Mouse (Mus musculus): Measurements from ENCODE around the gene Cdk2ap1. TPM values are rescaled to one million over a fixed set of nuclear protein-coding genes. Genes with fewer than 3 reads are reported as not detected.
"Not testable (repeated sequence)": the region's sequence is repeated elsewhere in the genome, so short reads cannot be mapped to it uniquely, and the experiment has no call there.

Gene Cdk2ap1
- 58.7 and 59.5 TPM in 2 replicates for polyA plus RNA-seq (2014; fragmentation: Nextera tagmentation; extraction: Ambion mirVana)

- not testable (repeated sequence) for H3K9me3 ChIP-seq (ENCODE audit: control insufficient read depth, low read length); ATAC-seq (replicated peaks; ENCODE audit: low FRiP score, low TSS enrichment, low read depth); H3K27ac ChIP-seq (ENCODE audit: low read depth); H3K36me3 ChIP-seq (ENCODE audit: control insufficient read depth, insufficient read depth, low read length); DNase-seq (ENCODE audit: low spot score); H3K4me2 ChIP-seq (ENCODE audit: low read length); H3K4me3 ChIP-seq (ENCODE audit: low read depth, low read length); H3K9ac ChIP-seq (ENCODE audit: low read length); H3K27me3 ChIP-seq (replicated peaks; ENCODE audit: control insufficient read depth, insufficient read depth, low read length); H3K4me1 ChIP-seq (replicated peaks; ENCODE audit: control insufficient read depth, insufficient read depth, low read length)
- 94% methylated on average over 5 of the region's 5 CpGs for WGBS
Measured at GRCm38 (mm10) chr5:124362982-124363381, at the start of gene Cdk2ap1. Gene Cdk2ap1, minus strand, starts transcription at chr5:124363082.

DNA sequence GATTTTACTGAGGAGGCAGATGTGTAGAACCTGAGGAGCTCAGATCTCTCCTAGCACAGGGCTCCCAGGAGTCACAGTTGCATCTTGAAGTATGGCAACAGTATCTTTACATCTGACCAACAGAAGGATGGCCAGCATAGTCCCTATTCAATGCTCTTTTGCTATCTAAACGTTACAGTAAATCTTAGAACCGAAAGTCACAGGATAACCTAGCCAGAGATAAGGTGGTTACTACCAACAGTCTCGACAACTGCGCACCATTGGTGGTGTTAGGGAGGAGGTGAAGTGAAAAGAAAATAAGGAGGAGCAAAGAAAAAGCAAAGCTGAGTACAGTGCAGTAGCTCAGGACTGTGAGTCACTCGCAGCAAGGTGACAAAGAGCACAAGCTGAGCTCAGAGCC is 49.3 kb upstream of the Cdk2ap1 start:
- Histone ChIP-seq H3K9ac (ENCODE audit: low read length) (no peak overlapping the region), H3K4me2 (ENCODE audit: low read length) (no peak overlapping the region), H3K27me3 (replicated peaks; ENCODE audit: control insufficient read depth, insufficient read depth, low read length) (no peaks in the 10 kb centered on the region), H3K4me1 (replicated peaks; ENCODE audit: control insufficient read depth, insufficient read depth, low read length) (no peaks in the 10 kb centered on the region), H3K4me3 (ENCODE audit: low read depth, low read length) (no peak overlapping the region), H3K9me3 (ENCODE audit: control insufficient read depth, low read length) (no peaks in the 10 kb centered on the region), H3K36me3 (ENCODE audit: control insufficient read depth, insufficient read depth, low read length) (peaks cover 63% of the 10 kb centered on the region), H3K27ac (ENCODE audit: low read depth) (no peak overlapping the region)
- WGBS: 89% methylated on average over 5 of the region's 5 CpGs
- DNase-seq (ENCODE audit: low spot score) (no peak), ATAC-seq (replicated peaks; ENCODE audit: low FRiP score, low TSS enrichment, low read depth) (no peak)

DNA sequence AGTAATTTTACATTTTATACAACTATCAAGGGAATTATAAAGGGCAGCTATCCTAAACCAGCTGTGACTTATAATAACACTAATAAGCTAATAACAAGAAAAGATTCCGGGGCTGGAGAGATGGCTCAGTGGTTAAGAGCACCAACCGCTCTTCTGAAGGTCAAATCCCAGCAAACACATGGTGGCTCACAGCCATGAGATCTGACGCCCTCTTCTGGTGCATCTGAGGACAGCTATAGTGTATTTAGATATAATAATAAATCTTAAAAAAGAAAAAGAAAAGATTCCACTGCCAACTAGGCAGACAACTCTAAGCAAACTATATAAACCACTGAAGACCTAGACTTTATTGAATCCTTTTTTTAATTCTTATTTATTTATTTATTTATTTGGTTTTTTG is 47.9 kb upstream of the Cdk2ap1 start:
- 77% methylated on average over 3 of the region's 3 CpGs for WGBS
- H3K4me3 ChIP-seq (ENCODE audit: low read depth, low read length): no peak overlapping the region
- H3K4me1 ChIP-seq (replicated peaks; ENCODE audit: control insufficient read depth, insufficient read depth, low read length): no peaks in the 10 kb centered on the region
- DNase-seq (ENCODE audit: low spot score): no peak
- H3K27ac ChIP-seq (ENCODE audit: low read depth): no peak overlapping the region
- H3K36me3 ChIP-seq (ENCODE audit: control insufficient read depth, insufficient read depth, low read length): peaks cover 77% of the 10 kb centered on the region
- no peak for ATAC-seq (replicated peaks; ENCODE audit: low FRiP score, low TSS enrichment, low read depth)
- no peaks in the 10 kb centered on the region for H3K9me3 ChIP-seq (ENCODE audit: control insufficient read depth, low read length)
- no peak overlapping the region for H3K9ac ChIP-seq (ENCODE audit: low read length)
- H3K4me2 ChIP-seq (ENCODE audit: low read length): no peak overlapping the region
- H3K27me3 ChIP-seq (replicated peaks; ENCODE audit: control insufficient read depth, insufficient read depth, low read length): no peaks in the 10 kb centered on the region

GRCm38 (mm10) chr5:124393726-124394125 is 30.8 kb upstream of the Cdk2ap1 start:
- H3K27me3 ChIP-seq (replicated peaks; ENCODE audit: control insufficient read depth, insufficient read depth, low read length): no peaks in the 10 kb centered on the region
- H3K36me3 ChIP-seq (ENCODE audit: control insufficient read depth, insufficient read depth, low read length): peaks cover 94% of the 10 kb centered on the region

DNA sequence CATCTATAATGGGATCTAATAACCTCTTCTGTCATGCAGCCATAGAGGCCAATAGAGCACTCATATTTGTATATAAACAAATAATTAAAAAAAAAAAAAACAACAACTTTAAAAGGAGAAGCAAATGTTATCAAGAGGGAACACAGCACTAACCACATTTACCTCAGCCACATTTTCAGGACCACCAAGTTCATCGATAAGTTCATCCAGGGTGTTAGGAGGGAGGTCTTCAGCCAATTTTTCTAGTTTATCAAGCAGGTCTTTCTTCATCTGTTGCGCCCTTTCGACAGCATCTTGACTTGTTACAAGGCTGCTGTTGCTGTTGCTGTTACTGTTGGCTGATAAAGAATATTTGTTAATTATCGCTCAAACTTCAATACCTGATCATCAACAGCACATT is 29.5 kb upstream of the Cdk2ap1 start:
- Histone ChIP-seq H3K9me3 (ENCODE audit: control insufficient read depth, low read length) (no peaks in the 10 kb centered on the region), H3K27me3 (replicated peaks; ENCODE audit: control insufficient read depth, insufficient read depth, low read length) (no peaks in the 10 kb centered on the region), H3K9ac (ENCODE audit: low read length) (no peak overlapping the region), H3K4me2 (ENCODE audit: low read length) (no peak overlapping the region), H3K4me1 (replicated peaks; ENCODE audit: control insufficient read depth, insufficient read depth, low read length) (no peaks in the 10 kb centered on the region), H3K36me3 (ENCODE audit: control insufficient read depth, insufficient read depth, low read length) (peaks cover 92% of the 10 kb centered on the region), H3K27ac (ENCODE audit: low read depth) (no peak overlapping the region), H3K4me3 (ENCODE audit: low read depth, low read length) (no peak overlapping the region)
- no peak for DNase-seq (ENCODE audit: low spot score)
- WGBS: over 99% methylated on average over 4 of the region's 4 CpGs
- no peak for ATAC-seq (replicated peaks; ENCODE audit: low FRiP score, low TSS enrichment, low read depth)

More at GRCm38 (mm10) chr5:124393726-124394125, 30.8 kb upstream of the Cdk2ap1 start:
- WGBS: 88% methylated on average over 7 of the region's 7 CpGs
- Histone ChIP-seq H3K4me1 (replicated peaks; ENCODE audit: control insufficient read depth, insufficient read depth, low read length) (no peaks in the 10 kb centered on the region), H3K4me2 (ENCODE audit: low read length) (no peak overlapping the region), H3K4me3 (ENCODE audit: low read depth, low read length) (no peak overlapping the region), H3K27ac (ENCODE audit: low read depth) (no peak overlapping the region), H3K9me3 (ENCODE audit: control insufficient read depth, low read length) (no peaks in the 10 kb centered on the region), H3K9ac (ENCODE audit: low read length) (no peak overlapping the region)
- no peak for DNase-seq (ENCODE audit: low spot score)
- no peak for ATAC-seq (replicated peaks; ENCODE audit: low FRiP score, low TSS enrichment, low read depth)

GRCm38 (mm10) chr5:124387932-124388331 is 25.1 kb upstream of the Cdk2ap1 start:
- ATAC-seq (replicated peaks; ENCODE audit: low FRiP score, low TSS enrichment, low read depth) (no peak), DNase-seq (ENCODE audit: low spot score) (no peak)
- H3K4me1 ChIP-seq (replicated peaks; ENCODE audit: control insufficient read depth, insufficient read depth, low read length): no peaks in the 10 kb centered on the region
- H3K4me2 ChIP-seq (ENCODE audit: low read length): no peak overlapping the region
- H3K27me3 ChIP-seq (replicated peaks; ENCODE audit: control insufficient read depth, insufficient read depth, low read length): no peaks in the 10 kb centered on the region
- whole genome bisulfite sequencing: 77% methylated on average over 5 of the region's 5 CpGs
- H3K4me3 ChIP-seq (ENCODE audit: low read depth, low read length): no peak overlapping the region
- no peak overlapping the region for H3K9ac ChIP-seq (ENCODE audit: low read length)
- no peak overlapping the region for H3K27ac ChIP-seq (ENCODE audit: low read depth)
- peaks cover 92% of the 10 kb centered on the region for H3K36me3 ChIP-seq (ENCODE audit: control insufficient read depth, insufficient read depth, low read length)
- H3K9me3 ChIP-seq (ENCODE audit: control insufficient read depth, low read length): no peaks in the 10 kb centered on the region

DNA sequence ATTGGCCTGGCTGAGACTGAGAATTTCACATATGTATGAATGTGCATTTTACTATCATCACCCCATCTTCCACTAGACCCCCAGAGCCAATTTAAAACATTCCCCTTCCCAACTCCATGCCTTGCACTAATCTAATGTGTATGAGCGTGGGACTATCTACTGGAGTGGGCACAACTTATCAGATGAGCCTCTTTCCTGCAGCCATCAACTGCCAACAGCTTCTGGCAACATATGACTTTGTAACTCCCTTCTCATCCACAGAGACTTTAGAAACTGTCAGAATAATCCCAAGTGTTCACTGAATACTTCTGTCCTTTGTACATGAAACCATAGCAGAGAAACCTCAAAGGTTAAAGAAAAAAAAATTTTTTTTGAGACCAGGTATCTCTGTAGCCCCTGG is 17.2 kb upstream of the Cdk2ap1 start:
- Histone ChIP-seq H3K9me3 (ENCODE audit: control insufficient read depth, low read length) (no peaks in the 10 kb centered on the region), H3K4me3 (ENCODE audit: low read depth, low read length) (no peak overlapping the region), H3K4me2 (ENCODE audit: low read length) (no peak overlapping the region), H3K9ac (ENCODE audit: low read length) (no peak overlapping the region), H3K27ac (ENCODE audit: low read depth) (no peak overlapping the region), H3K27me3 (replicated peaks; ENCODE audit: control insufficient read depth, insufficient read depth, low read length) (no peaks in the 10 kb centered on the region), H3K4me1 (replicated peaks; ENCODE audit: control insufficient read depth, insufficient read depth, low read length) (no peaks in the 10 kb centered on the region), H3K36me3 (ENCODE audit: control insufficient read depth, insufficient read depth, low read length) (peaks cover 91% of the 10 kb centered on the region)
- ATAC-seq (replicated peaks; ENCODE audit: low FRiP score, low TSS enrichment, low read depth): no peak
- 95% methylated on average over 1 of the region's 1 CpGs for WGBS
- no peak for DNase-seq (ENCODE audit: low spot score)

DNA sequence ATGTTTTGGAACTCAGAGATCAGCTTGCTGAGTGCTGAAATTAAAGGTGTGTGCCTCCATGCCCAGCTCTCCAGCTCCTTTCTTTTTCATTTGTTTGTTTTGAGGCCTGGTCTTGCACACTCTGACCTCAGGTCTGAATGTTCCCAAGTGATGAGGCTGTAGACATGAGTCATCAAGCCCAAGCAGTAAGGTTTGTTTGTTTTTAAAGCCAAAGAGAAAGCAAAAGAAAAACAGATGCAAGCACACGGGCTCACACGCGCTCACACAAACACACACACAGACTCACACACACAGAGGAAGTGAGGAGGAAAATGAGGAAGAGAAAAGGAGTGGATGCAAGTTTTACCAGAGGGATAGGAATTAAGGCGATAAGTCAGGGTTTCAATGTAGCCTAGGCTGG is 14.3 kb upstream of the Cdk2ap1 start:
- WGBS: 87% methylated on average over 4 of the region's 4 CpGs
- Histone ChIP-seq H3K4me1 (replicated peaks; ENCODE audit: control insufficient read depth, insufficient read depth, low read length) (no peaks in the 10 kb centered on the region), H3K27ac (ENCODE audit: low read depth) (no peak overlapping the region), H3K36me3 (ENCODE audit: control insufficient read depth, insufficient read depth, low read length) (peaks cover 92% of the 10 kb centered on the region), H3K9ac (ENCODE audit: low read length) (no peak overlapping the region), H3K9me3 (ENCODE audit: control insufficient read depth, low read length) (no peaks in the 10 kb centered on the region), H3K4me2 (ENCODE audit: low read length) (no peak overlapping the region), H3K27me3 (replicated peaks; ENCODE audit: control insufficient read depth, insufficient read depth, low read length) (no peaks in the 10 kb centered on the region), H3K4me3 (ENCODE audit: low read depth, low read length) (no peak overlapping the region)
- DNase-seq (ENCODE audit: low spot score) (no peak), ATAC-seq (replicated peaks; ENCODE audit: low FRiP score, low TSS enrichment, low read depth) (no peak)

DNA sequence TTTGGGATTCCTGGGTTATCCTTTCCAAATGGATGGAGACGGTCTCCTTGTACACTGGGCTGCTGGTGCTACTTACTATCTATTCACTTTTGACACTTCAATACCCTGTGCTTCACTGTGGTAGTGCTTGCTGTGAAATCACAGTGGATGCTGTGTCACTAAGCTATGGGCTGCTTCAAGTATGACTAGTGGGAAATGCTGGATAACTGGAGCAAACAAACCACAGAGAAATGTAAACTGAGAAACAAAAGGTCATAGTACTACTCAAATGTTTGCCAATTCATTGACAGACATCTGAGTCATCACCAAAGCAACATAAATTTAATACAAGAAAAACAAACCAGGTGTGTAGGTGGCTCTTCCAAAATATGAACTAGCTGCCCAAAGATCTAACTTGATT is 13.5 kb upstream of the Cdk2ap1 start:
- Histone ChIP-seq H3K27ac (ENCODE audit: low read depth) (no peak overlapping the region), H3K4me2 (ENCODE audit: low read length) (no peak overlapping the region), H3K4me3 (ENCODE audit: low read depth, low read length) (no peak overlapping the region), H3K9ac (ENCODE audit: low read length) (no peak overlapping the region), H3K27me3 (replicated peaks; ENCODE audit: control insufficient read depth, insufficient read depth, low read length) (no peaks in the 10 kb centered on the region), H3K4me1 (replicated peaks; ENCODE audit: control insufficient read depth, insufficient read depth, low read length) (no peaks in the 10 kb centered on the region), H3K36me3 (ENCODE audit: control insufficient read depth, insufficient read depth, low read length) (peaks cover 92% of the 10 kb centered on the region), H3K9me3 (ENCODE audit: control insufficient read depth, low read length) (no peaks in the 10 kb centered on the region)
- no peak for ATAC-seq (replicated peaks; ENCODE audit: low FRiP score, low TSS enrichment, low read depth)
- DNase-seq (ENCODE audit: low spot score): no peak
- WGBS: 93% methylated on average over 1 of the region's 1 CpGs

All from intestine, embryonic 14.5 days (tissue).